Mouse (Mus musculus): ENCODE measurements around the gene Crybb1.

GRCm38 (mm10) chr5:112206543-112207255 is 48.9 kb upstream of the Crybb1 start:
- TF ChIP-seq GATA1 (IDR thresholded peaks at IDR 0.05; ENCODE audit: borderline replicate concordance, low read length) (no peak), FLI1 (IDR thresholded peaks at IDR 0.05; ENCODE audit: low read length) (no peak)
